ENCODE assay signal across 23 mouse cellular contexts in genomic region chr8:3414639-3415190, GRCm38 (mm10). TPM values are rescaled to one million over a fixed set of nuclear protein-coding genes. Genes with fewer than 3 reads are reported as not detected.
DNase-seq lines count a peak whose midpoint lies in the region; ATAC-seq and TF ChIP-seq lines count a peak whose summit lies in the region.
"Had no signal": no experiment of that assay in that cellular context is flagged by ENCODE, and none has a peak within 500 bp of the region (broad histone marks: within the 10 kb centered on the region; RNA-seq: fewer than 3 reads in every experiment).

No protein-coding gene starts in this region.

- H3K27ac ChIP-seq in hindbrain, embryonic 12.5 days: no peak overlapping the region; the same call in 1 of the 2 replicates
- no peak overlapping the region for H3K27ac ChIP-seq in hindbrain, embryonic 11.5 days (ENCODE audit: low read depth, low read length)
- H3K27ac ChIP-seq: embryonic facial prominence, embryonic 13.5 days; heart, embryonic 10.5 days; liver, embryonic 14.5 days had no signal

- WGBS in hindbrain, embryonic 12.5 days: 41% methylated on average over 6 of the region's 6 CpGs
- 53% methylated on average over 6 of the region's 6 CpGs for WGBS in hindbrain, embryonic 11.5 days

- 0 out of 2 replicates have a peak, but pooled peaks have one; percentile 15 for ATAC-seq in hindbrain, embryonic 12.5 days (ENCODE audit: low FRiP score)
- ATAC-seq in hindbrain, embryonic 11.5 days (ENCODE audit: low FRiP score): no peak
- ATAC-seq in granulocyte monocyte progenitor cell, adult 5-6 weeks (replicated peaks; ENCODE audit: poor library complexity, severe bottlenecking): 0 out of 2 replicates have a peak, but pooled peaks have one; percentile 12
- ATAC-seq: CD4-positive, CD25-positive, alpha-beta regulatory T cell, adult 4 months; intestine, postnatal 0 days; Patski had no signal

- H3K27me3 ChIP-seq in hindbrain, embryonic 12.5 days: no peaks in the 10 kb centered on the region
- no peaks in the 10 kb centered on the region for H3K27me3 ChIP-seq in hindbrain, embryonic 11.5 days (ENCODE audit: control insufficient read depth, insufficient read depth, low read length)
- H3K27me3 ChIP-seq in E14TG2a.4 (ENCODE audit: insufficient read depth, low read length): no peaks in the 10 kb centered on the region
- H3K27me3 ChIP-seq: embryonic facial prominence, embryonic 13.5 days; Patski had no signal

- peaks cover 43% of the 10 kb centered on the region for H3K4me1 ChIP-seq in hindbrain, embryonic 12.5 days
- peaks cover 18% of the 10 kb centered on the region for H3K4me1 ChIP-seq in hindbrain, embryonic 11.5 days (replicated peaks; ENCODE audit: control insufficient read depth, insufficient read depth, low read length)
- peaks cover 99% of the 10 kb centered on the region for H3K4me1 ChIP-seq in E14TG2a.4 (replicated peaks; ENCODE audit: low read depth, low read length)

- no peak overlapping the region for H3K4me3 ChIP-seq in hindbrain, embryonic 12.5 days
- H3K4me3 ChIP-seq in hindbrain, embryonic 11.5 days (ENCODE audit: low read depth, low read length): no peak overlapping the region
- H3K4me3 ChIP-seq in E14TG2a.4 (replicated peaks; ENCODE audit: low read length): peak overlapping the region; percentile 43
- H3K4me3 ChIP-seq: embryonic facial prominence, embryonic 13.5 days; heart, embryonic 10.5 days had no signal

- H3K9me3 ChIP-seq in hindbrain, embryonic 12.5 days (replicated peaks): no peaks in the 10 kb centered on the region
- no peaks in the 10 kb centered on the region for H3K9me3 ChIP-seq in hindbrain, embryonic 11.5 days (ENCODE audit: control insufficient read depth, low read length)
- H3K9me3 ChIP-seq in E14TG2a.4 (ENCODE audit: low read length): no peaks in the 10 kb centered on the region
- H3K9me3 ChIP-seq: embryonic facial prominence, embryonic 13.5 days; heart, embryonic 10.5 days had no signal

- H3K4me2 ChIP-seq in hindbrain, embryonic 12.5 days (replicated peaks): no peak overlapping the region
- no peak overlapping the region for H3K4me2 ChIP-seq in hindbrain, embryonic 11.5 days (replicated peaks; ENCODE audit: low read depth, low read length)
- H3K4me2 ChIP-seq: embryonic facial prominence, embryonic 13.5 days had no signal

- DNase-seq in embryo, embryonic 10.5 days (ENCODE audit: low spot score): peak; percentile 6
- DNase-seq in embryo, embryonic 9.5 days (ENCODE audit: extremely low spot score): no peak
- no peak for DNase-seq in hindbrain, embryonic 11.5 days (ENCODE audit: low spot score)
- DNase-seq in right cerebral cortex, postnatal 4 days: no peak
- no peak for DNase-seq in right cerebral cortex, postnatal 25 days
- DNase-seq: adrenal gland, postnatal 36 days; cerebellum, adult 8-10 months; gastrocnemius, postnatal 14 days; left cerebral cortex, postnatal 4 days; lung, postnatal 10 days had no signal

- H3K36me3 ChIP-seq in hindbrain, embryonic 12.5 days: no peaks in the 10 kb centered on the region
- no peaks in the 10 kb centered on the region for H3K36me3 ChIP-seq in hindbrain, embryonic 11.5 days (ENCODE audit: control insufficient read depth, insufficient read depth, low read length)
- H3K36me3 ChIP-seq in E14TG2a.4 (ENCODE audit: insufficient read depth, low read length): peaks cover 82% of the 10 kb centered on the region
- H3K36me3 ChIP-seq: heart, embryonic 10.5 days had no signal

- no peak for TF ChIP-seq CTCF in E14TG2a.4 (conservative IDR thresholded peaks at IDR 0.05; ENCODE audit: low read length)

- H3K9ac ChIP-seq in hindbrain, embryonic 12.5 days: no peak overlapping the region
- H3K9ac ChIP-seq in hindbrain, embryonic 11.5 days (ENCODE audit: low read depth, low read length): no peak overlapping the region
- H3K9ac ChIP-seq: embryonic facial prominence, embryonic 13.5 days; liver, embryonic 14.5 days had no signal

RNA-seq across cellular contexts. Expression of gene Arhgef18, which starts 21.9 kb away (rescaled TPM):
- 13.7 and 15.6 TPM in 2 replicates for polyA plus RNA-seq in hindbrain, embryonic 12.5 days (2016; fragmentation: Nextera tagmentation; extraction: Ambion mirVana)
- polyA plus RNA-seq in hindbrain, embryonic 11.5 days (2014; fragmentation: Nextera tagmentation; extraction: Ambion mirVana): 9.2 and 10.9 TPM in 2 replicates
- total RNA-seq in granulocyte monocyte progenitor cell, adult 5-6 weeks (2014; fragmentation: Nextera tagmentation): 29.1 and 36.5 TPM in 2 replicates
- total RNA-seq in granulocyte monocyte progenitor cell, adult 5-6 weeks (2017): 24.7 and 25.2 TPM in 2 replicates

RNA-seq across cellular contexts. Expression of gene Pex11g, which starts 52.8 kb away (rescaled TPM):
- polyA plus RNA-seq in hindbrain, embryonic 12.5 days (2016; fragmentation: Nextera tagmentation; extraction: Ambion mirVana): 3.7 and 4.3 TPM in 2 replicates
- 2.4 and 3.1 TPM in 2 replicates for polyA plus RNA-seq in hindbrain, embryonic 11.5 days (2014; fragmentation: Nextera tagmentation; extraction: Ambion mirVana)
- 2.3 and 2.8 TPM in 2 replicates for total RNA-seq in granulocyte monocyte progenitor cell, adult 5-6 weeks (2014; fragmentation: Nextera tagmentation)
- total RNA-seq in granulocyte monocyte progenitor cell, adult 5-6 weeks (2017): 1.6 and 3.4 TPM in 2 replicates

RNA-seq across cellular contexts. Expression of gene Tex45, which starts 55.9 kb away (rescaled TPM):
- polyA plus RNA-seq in hindbrain, embryonic 12.5 days (2016; fragmentation: Nextera tagmentation; extraction: Ambion mirVana): not detected in 2 replicates
- not detected in 2 replicates for polyA plus RNA-seq in hindbrain, embryonic 11.5 days (2014; fragmentation: Nextera tagmentation; extraction: Ambion mirVana)
- not detected in 2 replicates for total RNA-seq in granulocyte monocyte progenitor cell, adult 5-6 weeks (2014; fragmentation: Nextera tagmentation)
- not detected in 2 replicates for total RNA-seq in granulocyte monocyte progenitor cell, adult 5-6 weeks (2017)
- total RNA-seq: adrenal gland, postnatal 36 days; common myeloid progenitor, adult 5-6 weeks; gastrocnemius, postnatal 14 days; hematopoietic stem cell, adult 5-6 weeks; left cerebral cortex, postnatal 4 days; megakaryocyte, adult 5-6 weeks had no signal
- polyA plus RNA-seq: CD4-positive, CD25-positive, alpha-beta regulatory T cell, adult 4 months; heart, embryonic 10.5 days; intestine, postnatal 0 days; kidney, embryonic 16.5 days; Patski had no signal
